Mouse (Mus musculus) heart, adult 2 months (tissue): ENCODE measurements around the gene Rap1gap2. TPM values are rescaled to one million over a fixed set of nuclear protein-coding genes. Genes with fewer than 3 reads are reported as not detected.

Experiments used
- DNase-seq, 2 experiments: peaks; one replicate each; pipeline ENCODE4 v3.0.0; 2021
- H3K27ac ChIP-seq: fragments of 200-600 bp; 2 replicates; pipeline ENCODE4 v1.8.1; 2022
- H3K27me3 ChIP-seq: fragments of 200-500 bp; 2 replicates; pipeline ENCODE4 v1.6.1; 2012; ENCODE audit warnings: mild to moderate bottlenecking, low read length, inconsistent platforms, mixed read lengths; ENCODE audit not compliant: control insufficient read depth, insufficient read depth
- H3K36me3 ChIP-seq: fragments of 200-500 bp; 2 replicates; pipeline ENCODE4 v1.6.1; 2012; ENCODE audit warnings: low read length, inconsistent platforms; ENCODE audit not compliant: control insufficient read depth, insufficient read depth
- H3K4me1 ChIP-seq: fragments of 200-500 bp; 2 replicates; pipeline ENCODE4 v1.6.1; 2011; ENCODE audit warnings: low read length; ENCODE audit not compliant: control insufficient read depth, insufficient read depth
- H3K4me3 ChIP-seq: fragments of 200-600 bp; 2 replicates; pipeline ENCODE4 v1.8.1; 2022
- H3K79me2 ChIP-seq: fragments of 200-500 bp; replicated peaks from 2 replicates; pipeline ENCODE4 v1.6.1; 2012; ENCODE audit warnings: mild to moderate bottlenecking, inconsistent platforms, low read length, moderate library complexity, mixed read lengths; ENCODE audit not compliant: control insufficient read depth, insufficient read depth
- H3K9ac ChIP-seq: fragments of 200-500 bp; 2 replicates; pipeline ENCODE4 v1.6.1; 2012; ENCODE audit warnings: low read depth, mild to moderate bottlenecking, control low read depth, inconsistent platforms, low read length, mixed read lengths
- CTCF ChIP-seq: fragments of 200-600 bp; IDR thresholded peaks from 2 replicates; pipeline ENCODE4 v1.8.1; 2022; ENCODE audit warnings: antibody characterized with exemption, mild to moderate bottlenecking, moderate library complexity
- EP300 ChIP-seq: fragments of 200-500 bp; IDR thresholded peaks from 2 replicates; pipeline ENCODE4 v1.6.1; 2011; ENCODE audit warnings: low read depth, low read length, control low read depth; ENCODE audit not compliant: insufficient read depth
- POLR2A ChIP-seq: fragments of 200-500 bp; IDR thresholded peaks from 2 replicates; pipeline ENCODE4 v1.6.1; 2011; ENCODE audit warnings: mild to moderate bottlenecking, low read depth, low read length, control low read depth; ENCODE audit not compliant: insufficient read depth
- WGBS: fragments of 180-500 bp; shearing (Covaris S2); methylation state at CpG from one replicate; pipeline ENCODE4 v1.1.7; 2018; 5-methylcytosine and 5-hydroxymethylcytosine counted together
- intact Hi-C: fragments of 180-260 bp; cut with DNase I; formaldehyde crosslinking; loops from one replicate; pipeline ENCODE4 v1.15.1; 2025
- polyA plus RNA-seq: library from polyadenylated mRNA; depleted of rRNA; stranded (reverse); fragments of >200 nt; gene quantifications from 2 replicates; pipeline ENCODE4 v1.2.3, GENCODE M21; 2012
- total RNA-seq, 2 experiments: library from RNA; stranded (reverse); gene quantifications; 2 replicates each; pipeline ENCODE4 v1.2.3; 2021

Gene Rap1gap2
- total and polyA plus RNA-seq, 3 experiments = 43.9 to 88.9 (median 82.7) TPM

DNA sequence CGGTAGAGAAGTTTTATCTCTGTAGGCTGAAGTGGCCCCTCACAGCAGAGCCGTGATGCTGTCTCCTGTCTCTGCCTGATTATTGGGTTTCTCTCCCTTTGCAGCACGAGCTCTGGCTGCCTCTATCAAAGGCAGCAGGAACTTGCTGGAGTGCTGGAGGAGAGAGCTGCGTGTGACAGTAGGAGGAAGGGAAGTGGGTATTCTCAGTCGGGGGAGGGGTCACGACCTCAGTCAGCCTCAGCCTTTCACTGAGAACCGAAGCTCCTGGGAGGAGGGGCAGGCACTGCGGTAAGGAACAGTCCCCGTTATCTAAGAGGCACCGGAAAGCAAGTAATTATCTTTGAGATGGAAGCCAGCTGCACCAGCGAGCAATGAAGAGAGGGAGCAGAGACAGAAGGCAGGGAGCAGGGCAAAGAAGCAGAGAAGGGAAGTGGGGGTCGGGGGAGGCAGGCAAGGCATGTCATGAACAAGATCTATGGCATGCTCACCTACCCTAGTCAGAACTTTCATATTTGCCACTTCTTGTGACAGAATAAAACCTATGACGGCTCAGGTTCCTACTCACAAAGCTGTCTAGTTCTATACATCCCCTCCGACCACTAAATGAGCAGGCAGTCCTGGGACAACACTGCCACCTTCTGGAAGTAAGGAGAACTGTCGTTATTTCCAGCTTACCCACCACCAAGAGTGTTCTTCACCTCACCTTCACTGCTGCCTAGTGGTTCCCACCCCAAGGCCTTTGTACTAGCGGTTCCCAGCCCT, 63.6 kb downstream of the Rap1gap2 start:
- Histone ChIP-seq H3K36me3 (no peaks in the 10 kb centered on the region), H3K4me3 (peak overlapping the region; percentile 24), H3K27ac (no peak overlapping the region), H3K27me3 (no peaks in the 10 kb centered on the region), H3K79me2 (no peaks in the 10 kb centered on the region), H3K9ac (peak overlapping the region; percentile 1; the same call in 1 of the 2 replicates), H3K4me1 (peaks cover 6% of the 10 kb centered on the region)
- intact Hi-C loops = loop anchor here (2.0 to 5.0 kb wide), 2 partner anchors 145 to 170 kb away; no protein-coding TSS in a partner anchor
- WGBS = 2% methylated on average over 16 of the region's 16 CpGs
- no peak for TF ChIP-seq POLR2A
- peak; percentile 93 for TF ChIP-seq CTCF
- TF ChIP-seq EP300 = peak; percentile 71; the same call in 1 of the 2 replicates
- DNase-seq = peak; percentile 44 to 49

DNA sequence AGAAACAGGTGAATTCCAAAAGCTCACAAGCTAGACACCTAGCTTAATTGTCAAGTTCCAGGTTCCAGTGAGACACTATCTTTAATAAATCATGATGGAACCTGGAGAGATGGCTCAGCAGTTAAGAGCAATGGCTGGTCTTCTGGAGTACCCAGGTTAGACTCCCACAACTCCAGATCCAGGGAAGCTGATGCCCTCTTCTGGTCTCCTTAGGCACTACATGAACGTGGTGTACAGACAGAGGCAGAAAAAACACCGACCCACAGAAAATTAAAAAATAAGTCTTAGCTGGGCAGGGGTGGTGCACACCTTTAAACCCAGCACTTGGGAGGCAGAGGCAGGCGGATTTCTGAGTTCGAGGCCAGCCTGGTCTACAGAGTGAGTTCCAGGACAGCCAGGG, 64.5 kb downstream of the Rap1gap2 start:
- 34% methylated on average over 4 of the region's 4 CpGs for WGBS
- Histone ChIP-seq H3K4me3 (no peak overlapping the region), H3K79me2 (no peaks in the 10 kb centered on the region), H3K4me1 (peaks cover 6% of the 10 kb centered on the region), H3K27ac (no peak overlapping the region), H3K27me3 (no peaks in the 10 kb centered on the region), H3K36me3 (no peaks in the 10 kb centered on the region), H3K9ac (no peak overlapping the region)
- intact Hi-C loops = loop anchor here (2.0 to 5.0 kb wide), 2 partner anchors 144 to 169 kb away; no protein-coding TSS in a partner anchor
- TF ChIP-seq CTCF = peak; percentile 72
- TF ChIP-seq EP300 = no peak
- peak; percentile 31 to 39 for DNase-seq

DNA sequence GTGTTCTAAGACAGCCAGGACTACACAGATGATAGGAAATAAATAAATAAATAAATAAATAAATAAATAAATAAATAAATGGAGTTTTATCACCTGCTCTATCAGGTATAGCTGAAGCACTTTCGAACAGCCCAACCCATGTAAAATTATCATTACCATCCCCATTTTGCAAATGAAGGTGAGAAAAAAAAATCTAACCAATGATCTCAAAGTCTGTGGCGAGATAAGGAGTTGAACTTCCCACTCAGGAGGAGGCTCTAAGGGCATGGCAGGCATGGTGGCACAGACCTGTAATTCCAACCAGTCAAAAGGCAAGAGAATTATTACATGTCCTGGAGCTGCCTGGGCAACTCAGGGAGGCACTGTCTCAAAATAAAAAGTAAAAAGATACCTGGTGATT, 65.2 kb downstream of the Rap1gap2 start:
- Histone ChIP-seq H3K27ac (no peak overlapping the region), H3K36me3 (no peaks in the 10 kb centered on the region), H3K79me2 (no peaks in the 10 kb centered on the region), H3K4me1 (peaks cover 4% of the 10 kb centered on the region), H3K9ac (no peak overlapping the region), H3K27me3 (no peaks in the 10 kb centered on the region), H3K4me3 (no peak overlapping the region)
- TF ChIP-seq EP300 = no peak
- TF ChIP-seq CTCF = no peak
- no peak for TF ChIP-seq POLR2A
- WGBS = 91% methylated on average over 2 of the region's 2 CpGs
- intact Hi-C loops = loop anchor here (5.0 kb wide), 1 partner anchor 143 kb away; no protein-coding TSS in a partner anchor
- DNase-seq = no peak

DNA sequence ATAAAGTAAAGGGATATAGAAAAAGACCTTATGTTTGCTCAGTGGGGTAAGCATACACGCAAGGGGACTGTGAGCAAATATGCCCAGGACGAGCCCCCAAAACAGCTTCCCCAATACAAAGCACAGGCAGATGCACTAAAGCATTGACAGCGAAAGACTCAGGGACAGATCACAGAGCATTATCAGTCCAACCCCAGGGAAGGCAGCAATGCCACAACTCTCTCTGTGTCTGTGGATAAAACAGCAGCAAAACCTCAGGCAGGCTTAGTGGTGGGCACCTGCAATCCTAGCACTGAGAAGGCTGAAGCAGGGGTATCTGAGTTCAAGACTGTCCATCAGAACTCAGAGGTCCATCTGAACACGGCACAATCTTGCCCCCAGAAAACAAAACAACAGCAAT, 73.4 kb downstream of the Rap1gap2 start:
- no peaks in the 10 kb centered on the region for H3K36me3 ChIP-seq

DNA sequence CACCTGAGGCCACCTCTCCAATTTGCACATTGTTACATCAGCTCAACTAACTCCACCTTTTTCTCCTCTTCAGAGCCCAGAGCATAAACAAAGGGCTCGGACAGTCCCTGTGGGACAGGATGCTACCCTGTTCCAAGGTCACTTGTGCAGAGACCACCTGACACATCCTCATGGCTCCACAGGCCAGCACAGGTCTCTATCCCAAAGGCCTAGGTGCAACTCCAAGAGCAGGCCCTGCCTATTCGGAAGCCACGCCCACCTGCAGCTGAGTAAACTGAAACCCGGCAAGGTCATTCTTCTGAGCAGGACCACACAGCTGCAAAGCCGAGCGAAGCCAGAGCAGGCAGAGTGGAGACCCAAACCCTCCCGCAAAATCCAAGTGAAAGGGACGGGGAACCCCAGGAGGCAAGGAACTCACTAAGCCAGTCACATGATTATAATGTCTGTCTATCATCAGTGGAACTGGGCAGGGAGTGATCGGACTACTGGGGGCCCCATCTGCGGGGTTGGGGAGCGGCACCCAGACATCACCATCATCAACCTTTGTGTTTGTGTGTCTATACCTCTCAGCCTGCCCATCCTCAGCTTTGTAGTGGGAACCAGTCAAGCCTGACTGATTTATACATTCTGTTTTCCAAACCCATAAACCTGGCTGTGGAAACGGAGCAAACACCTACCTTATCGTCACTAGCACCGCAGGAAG, 74.4 kb downstream of the Rap1gap2 start:
- Histone ChIP-seq H3K4me3 (no peak overlapping the region), H3K36me3 (no peaks in the 10 kb centered on the region), H3K4me1 (no peaks in the 10 kb centered on the region), H3K27ac (no peak overlapping the region), H3K9ac (no peak overlapping the region), H3K27me3 (no peaks in the 10 kb centered on the region), H3K79me2 (no peaks in the 10 kb centered on the region)
- no peak for TF ChIP-seq CTCF
- no peak for TF ChIP-seq POLR2A
- WGBS = 53% methylated on average over 14 of the region's 14 CpGs
- no peak for DNase-seq
- intact Hi-C loops = loop anchor here (5.0 kb wide), 1 partner anchor 149 kb away; no protein-coding TSS in a partner anchor

More for the DNA sequence above, 73.4 kb downstream of the Rap1gap2 start:
- Histone ChIP-seq H3K4me3 (no peak overlapping the region), H3K27me3 (no peaks in the 10 kb centered on the region), H3K9ac (no peak overlapping the region), H3K79me2 (no peaks in the 10 kb centered on the region), H3K27ac (no peak overlapping the region), H3K4me1 (no peaks in the 10 kb centered on the region)
- intact Hi-C loops = loop anchor here (5.0 kb wide), 1 partner anchor 150 kb away; no protein-coding TSS in a partner anchor
- TF ChIP-seq POLR2A (no peak), CTCF (no peak), EP300 (no peak)
- 88% methylated on average over 4 of the region's 4 CpGs for WGBS
- DNase-seq = no peak

DNA sequence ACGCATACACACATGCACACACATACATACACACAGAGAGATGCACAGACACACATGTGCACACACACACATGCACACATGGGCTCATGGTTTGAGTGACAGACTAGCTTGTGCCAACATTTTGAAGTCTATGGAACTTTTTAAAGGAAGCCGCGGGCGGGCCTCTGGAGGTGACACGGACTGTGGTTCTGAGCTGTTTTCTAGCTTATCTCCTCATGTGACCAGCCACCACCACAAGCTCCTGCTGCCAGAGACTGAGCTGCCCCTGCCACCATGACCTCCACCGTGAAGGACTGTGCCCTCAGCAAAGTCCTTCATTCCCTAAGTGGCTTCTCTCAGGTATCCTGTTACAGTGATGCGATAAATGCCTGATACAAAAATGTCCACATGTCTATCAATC, 76.3 kb downstream of the Rap1gap2 start:
- H3K27me3 ChIP-seq = no peaks in the 10 kb centered on the region
- 52% methylated on average over 7 of the region's 7 CpGs for WGBS
- no peaks in the 10 kb centered on the region for H3K79me2 ChIP-seq
- H3K27ac ChIP-seq = no peak overlapping the region
- no peaks in the 10 kb centered on the region for H3K36me3 ChIP-seq
- H3K9ac ChIP-seq = no peak overlapping the region
- intact Hi-C loops = no loop called here
- H3K4me1 ChIP-seq = no peaks in the 10 kb centered on the region
- DNase-seq = peak in 1 of 2 experiments; percentile 59
- no peak overlapping the region for H3K4me3 ChIP-seq
- TF ChIP-seq CTCF (no peak), EP300 (0 out of 2 replicates have a peak, but pooled peaks have one; percentile 69)
